Mouse (Mus musculus) midbrain, embryonic 16.5 days (tissue): ENCODE measurements around the gene Add1. TPM values are rescaled to one million over a fixed set of nuclear protein-coding genes. Genes with fewer than 3 reads are reported as not detected.
"Not testable (repeated sequence)": the region's sequence is repeated elsewhere in the genome, so short reads cannot be mapped to it uniquely, and the experiment has no call there.

ENCODE experiments used
- ATAC-seq: fragments of 200-750 bp; cut with Nextera tagmentation; 2 replicates; pipeline ENCODE4 v1.8.0; 2017; ENCODE audit warnings: moderate TSS enrichment
- H3K27ac ChIP-seq: fragments of 300-500 bp; sonication (generic); 2 replicates; pipeline ENCODE4 v1.5.1; 2014; ENCODE audit warnings: mild to moderate bottlenecking, low read length, mixed read lengths
- H3K27me3 ChIP-seq: fragments of 300-500 bp; sonication (generic); 2 replicates; pipeline ENCODE4 v1.6.1; 2014; ENCODE audit warnings: low read depth, low read length, mixed read lengths; ENCODE audit not compliant: control insufficient read depth, insufficient read depth
- H3K36me3 ChIP-seq: fragments of 300-500 bp; sonication (generic); 2 replicates; pipeline ENCODE4 v1.6.1; 2014; ENCODE audit warnings: mild to moderate bottlenecking, low read length, moderate library complexity, mixed read lengths; ENCODE audit not compliant: control insufficient read depth, insufficient read depth
- H3K4me1 ChIP-seq: fragments of 300-500 bp; sonication (generic); 2 replicates; pipeline ENCODE4 v1.6.1; 2014; ENCODE audit warnings: mild to moderate bottlenecking, low read length, mixed read lengths; ENCODE audit not compliant: control insufficient read depth, insufficient read depth
- H3K4me2 ChIP-seq: fragments of 300-500 bp; sonication (generic); 2 replicates; pipeline ENCODE4 v1.6.1; 2014; ENCODE audit warnings: mild to moderate bottlenecking, low read length, mixed read lengths
- H3K4me3 ChIP-seq: fragments of 300-500 bp; sonication (generic); 2 replicates; pipeline ENCODE4 v1.5.1; 2014; ENCODE audit warnings: low read depth, mild to moderate bottlenecking, low read length, moderate library complexity, mixed read lengths
- H3K9ac ChIP-seq: fragments of 300-500 bp; sonication (generic); 2 replicates; pipeline ENCODE4 v1.6.1; 2014; ENCODE audit warnings: low read depth, low read length, mixed read lengths
- H3K9me3 ChIP-seq: fragments of 300-500 bp; sonication (generic); replicated peaks from 2 replicates; pipeline ENCODE4 v1.6.1; 2014; ENCODE audit warnings: mild to moderate bottlenecking, low read length, mixed read lengths; ENCODE audit not compliant: control insufficient read depth, poor library complexity, severe bottlenecking
- WGBS: fragments of 180-500 bp; shearing (Covaris S2); extraction: QIAGEN DNeasy Blood & Tissue Kit; methylation state at CpG from one replicate; pipeline ENCODE4 v1.1.7; 2014; 5-methylcytosine and 5-hydroxymethylcytosine counted together
- polyA plus RNA-seq: library from polyadenylated mRNA; unstranded; fragments of >200 nt; fragmentation: Nextera tagmentation; extraction: Ambion mirVana; gene quantifications from 2 replicates; pipeline ENCODE4 v1.2.1, GENCODE M21; 2015

Add1 gene
- polyA plus RNA-seq, 1 experiment from 2014 or later: 203 TPM

DNA sequence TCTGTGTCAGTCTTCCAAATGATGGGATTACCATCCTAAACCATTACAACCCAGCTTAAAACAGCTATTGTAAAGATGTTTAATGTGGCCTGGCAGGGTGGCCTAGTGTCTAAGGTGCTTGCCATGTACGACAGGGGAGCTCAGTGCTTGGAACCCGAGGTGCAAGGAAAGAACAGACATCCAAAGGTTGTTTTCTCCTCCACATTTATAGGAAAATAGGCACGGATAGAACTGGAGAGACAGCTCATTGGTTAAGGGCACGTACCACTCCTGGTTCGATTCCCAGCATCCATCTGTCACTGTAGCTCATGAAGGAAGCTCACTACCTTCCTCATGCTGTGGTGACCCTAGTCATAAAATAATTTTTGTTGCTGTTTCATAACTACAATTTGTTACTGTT, 14.4 kb downstream of the Add1 start:
- ATAC-seq: no peak
- WGBS: 62% methylated on average over 5 of the region's 5 CpGs
- no peaks in the 10 kb centered on the region for H3K36me3 ChIP-seq

DNA sequence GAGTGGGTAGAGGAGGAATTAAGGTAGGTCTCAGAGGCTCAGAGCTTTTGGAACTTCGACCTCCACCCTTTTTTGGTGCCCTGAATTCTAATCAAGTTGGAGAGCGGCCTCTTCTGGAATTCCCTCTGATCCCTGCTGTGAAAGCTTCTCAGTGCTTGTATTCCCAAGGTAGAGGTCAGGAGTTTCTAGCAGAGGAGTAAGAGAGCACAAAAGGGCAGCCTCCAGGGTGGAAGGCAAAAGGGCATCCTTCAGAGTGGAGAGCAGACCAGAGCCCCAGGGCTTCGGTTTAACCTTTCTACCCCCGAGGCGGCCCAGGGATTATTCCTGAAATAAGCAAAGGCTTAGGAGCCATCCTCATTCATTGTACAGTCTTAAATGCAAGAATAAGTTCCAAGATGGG, 16.6 kb downstream of the Add1 start:
- no peak for ATAC-seq
- WGBS: 7% methylated on average over 5 of the region's 5 CpGs
- peaks cover 3% of the 10 kb centered on the region; the same call in 1 of the 2 replicates for H3K36me3 ChIP-seq
- H3K27ac ChIP-seq: no peak overlapping the region
- no peak overlapping the region for H3K4me2 ChIP-seq
- H3K9ac ChIP-seq: no peak overlapping the region
- H3K9me3 ChIP-seq: no peaks in the 10 kb centered on the region
- no peaks in the 10 kb centered on the region for H3K27me3 ChIP-seq
- H3K4me1 ChIP-seq: peaks cover 17% of the 10 kb centered on the region
- H3K4me3 ChIP-seq: no peak overlapping the region

More for the DNA sequence above, 14.4 kb downstream of the Add1 start:
- Histone ChIP-seq H3K9me3 (no peaks in the 10 kb centered on the region), H3K4me1 (peaks cover 17% of the 10 kb centered on the region), H3K27me3 (no peaks in the 10 kb centered on the region), H3K9ac (no peak overlapping the region), H3K4me3 (no peak overlapping the region), H3K4me2 (no peak overlapping the region), H3K27ac (no peak overlapping the region)

DNA sequence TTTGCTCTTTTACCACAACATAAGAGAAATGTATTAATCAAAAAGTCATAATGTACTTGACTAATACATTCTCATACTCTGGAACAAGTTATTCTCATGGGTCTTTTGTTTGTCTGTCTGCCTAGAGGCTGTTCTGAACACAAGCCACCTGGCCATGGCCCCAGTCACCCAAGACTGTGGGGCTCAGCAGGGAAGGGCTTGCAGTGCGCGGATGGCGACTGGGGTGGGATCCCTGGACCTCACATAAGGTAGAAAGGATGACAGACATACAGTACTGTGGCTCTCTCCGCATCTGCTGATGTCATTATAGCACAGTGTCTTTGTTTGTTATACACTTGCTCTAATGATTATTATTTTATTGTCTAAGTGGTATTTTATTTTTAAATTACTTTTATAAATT, 17.2 kb downstream of the Add1 start:
- Histone ChIP-seq H3K9me3 (no peaks in the 10 kb centered on the region), H3K4me1 (peaks cover 17% of the 10 kb centered on the region), H3K9ac (no peak overlapping the region), H3K27ac (no peak overlapping the region), H3K36me3 (peaks cover 3% of the 10 kb centered on the region; the same call in 1 of the 2 replicates), H3K4me3 (no peak overlapping the region), H3K4me2 (no peak overlapping the region), H3K27me3 (no peaks in the 10 kb centered on the region)
- ATAC-seq: no peak
- WGBS: 32% methylated on average over 4 of the region's 4 CpGs

DNA sequence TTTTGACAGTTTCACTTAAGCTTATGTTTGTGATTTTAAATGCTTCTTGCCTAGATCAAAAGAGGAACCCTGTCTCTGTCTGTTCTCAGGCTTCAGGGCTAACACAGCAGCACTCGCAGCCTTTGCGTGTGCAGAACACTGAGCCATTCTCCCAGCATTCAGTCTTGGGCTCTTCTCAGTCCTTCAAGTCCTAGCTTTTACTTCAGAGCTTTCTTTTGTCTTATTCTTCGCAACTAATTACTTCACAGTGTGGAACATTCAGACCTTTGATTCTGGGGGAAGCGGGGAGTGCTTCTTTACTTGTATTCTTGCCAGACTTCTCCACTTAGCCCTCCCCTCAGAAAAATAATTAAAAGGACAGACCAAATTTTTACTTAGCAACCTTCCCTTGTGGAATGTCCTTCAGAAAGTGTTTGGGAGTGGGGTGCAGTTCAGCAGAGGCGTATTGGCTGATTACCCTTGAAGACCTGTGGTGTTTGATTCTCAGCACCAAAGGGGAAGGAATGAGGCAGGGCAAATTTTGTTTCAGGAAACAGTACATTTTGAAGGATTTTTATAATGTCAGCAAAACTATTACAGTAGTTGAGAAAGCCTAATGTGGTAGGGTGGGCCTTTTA, 18.0 kb downstream of the Add1 start:
- Histone ChIP-seq H3K4me3 (no peak overlapping the region), H3K4me2 (no peak overlapping the region), H3K27me3 (no peaks in the 10 kb centered on the region), H3K4me1 (peaks cover 17% of the 10 kb centered on the region), H3K9ac (no peak overlapping the region), H3K27ac (no peak overlapping the region), H3K36me3 (peaks cover 3% of the 10 kb centered on the region; the same call in 1 of the 2 replicates), H3K9me3 (no peaks in the 10 kb centered on the region)
- ATAC-seq: no peak
- 16% methylated on average over 5 of the region's 5 CpGs for WGBS

DNA sequence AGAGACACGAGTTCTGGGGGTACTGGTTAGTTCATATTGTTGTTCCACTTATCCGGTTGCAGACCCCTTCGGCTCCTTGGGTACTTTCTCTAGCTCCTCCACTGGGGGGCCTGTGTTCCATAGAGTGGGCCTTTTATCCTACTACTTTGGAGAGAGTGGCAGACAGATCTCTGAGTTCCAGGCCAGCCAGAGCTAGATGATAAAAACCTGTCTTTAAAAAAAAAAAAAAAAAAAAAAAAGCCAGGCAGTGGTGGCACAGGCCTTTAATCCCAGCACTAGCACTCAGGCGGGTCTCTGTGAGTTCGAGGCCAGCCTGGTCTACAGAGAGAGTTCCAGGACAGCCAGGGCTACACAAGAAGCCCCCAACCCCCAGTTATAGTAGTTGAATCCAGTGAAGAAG, 18.8 kb downstream of the Add1 start:
- not testable (repeated sequence) for H3K9ac ChIP-seq, H3K4me2 ChIP-seq, H3K27ac ChIP-seq, ATAC-seq, H3K27me3 ChIP-seq, H3K36me3 ChIP-seq, H3K4me3 ChIP-seq, H3K9me3 ChIP-seq
- H3K4me1 ChIP-seq: peaks cover 13% of the 10 kb centered on the region
- 71% methylated on average over 5 of the region's 5 CpGs for WGBS

DNA sequence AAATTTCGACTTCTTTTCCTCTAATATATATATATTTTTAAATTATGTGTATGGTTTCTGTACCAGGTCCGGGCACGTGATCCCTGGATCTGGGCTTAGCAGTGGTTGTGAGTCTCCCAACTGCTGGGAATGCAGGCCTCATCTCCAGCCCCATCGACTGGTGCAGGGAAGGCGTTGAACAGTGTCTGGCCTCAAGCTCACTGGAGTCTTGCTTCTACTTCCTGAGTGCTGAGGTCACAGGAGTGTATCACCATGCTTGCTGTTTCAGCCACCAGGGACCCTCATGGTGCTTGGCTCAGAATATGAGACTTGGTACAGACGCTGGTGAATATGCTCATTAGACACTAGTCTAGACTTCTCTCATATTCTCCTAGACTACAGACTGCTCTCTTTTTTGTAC, 19.2 kb downstream of the Add1 start:
- Histone ChIP-seq H3K9me3 (no peaks in the 10 kb centered on the region), H3K27ac (no peak overlapping the region), H3K9ac (no peak overlapping the region), H3K36me3 (peaks cover 3% of the 10 kb centered on the region; the same call in 1 of the 2 replicates), H3K4me2 (no peak overlapping the region), H3K4me1 (peaks cover 10% of the 10 kb centered on the region), H3K4me3 (no peak overlapping the region), H3K27me3 (no peaks in the 10 kb centered on the region)
- no peak for ATAC-seq
- 92% methylated on average over 6 of the region's 6 CpGs for WGBS

DNA sequence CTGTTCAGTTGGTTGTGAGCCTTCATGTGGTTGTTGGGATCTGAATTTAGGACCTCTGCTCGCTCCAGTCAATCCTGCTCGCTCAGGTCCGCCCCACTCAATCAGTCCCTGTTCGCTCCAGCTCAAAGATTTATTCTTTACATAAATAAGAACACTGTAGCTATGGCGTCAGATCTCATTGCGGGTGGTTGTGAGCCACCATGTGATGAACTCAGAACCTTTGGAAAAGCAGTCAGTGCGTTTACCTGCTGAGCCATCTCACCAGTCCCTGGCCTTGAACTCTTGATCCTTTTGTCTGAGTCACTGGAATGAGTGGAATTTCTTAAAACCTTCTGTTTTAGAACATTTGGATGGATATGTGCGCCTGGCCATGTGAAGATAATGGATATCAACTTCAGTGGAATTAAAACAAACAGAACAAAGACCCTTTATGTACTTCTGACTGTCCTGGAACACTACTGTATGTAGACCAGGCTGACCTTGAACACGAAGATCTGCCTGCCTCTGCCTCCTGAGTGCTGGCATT, 19.8 kb downstream of the Add1 start:
- Histone ChIP-seq H3K9ac (no peak overlapping the region), H3K27me3 (no peaks in the 10 kb centered on the region), H3K9me3 (no peaks in the 10 kb centered on the region), H3K4me1 (peaks cover 10% of the 10 kb centered on the region), H3K27ac (no peak overlapping the region), H3K36me3 (peaks cover 3% of the 10 kb centered on the region; the same call in 1 of the 2 replicates), H3K4me2 (no peak overlapping the region), H3K4me3 (no peak overlapping the region)
- 95% methylated on average over 9 of the region's 9 CpGs for WGBS
- ATAC-seq: no peak

DNA sequence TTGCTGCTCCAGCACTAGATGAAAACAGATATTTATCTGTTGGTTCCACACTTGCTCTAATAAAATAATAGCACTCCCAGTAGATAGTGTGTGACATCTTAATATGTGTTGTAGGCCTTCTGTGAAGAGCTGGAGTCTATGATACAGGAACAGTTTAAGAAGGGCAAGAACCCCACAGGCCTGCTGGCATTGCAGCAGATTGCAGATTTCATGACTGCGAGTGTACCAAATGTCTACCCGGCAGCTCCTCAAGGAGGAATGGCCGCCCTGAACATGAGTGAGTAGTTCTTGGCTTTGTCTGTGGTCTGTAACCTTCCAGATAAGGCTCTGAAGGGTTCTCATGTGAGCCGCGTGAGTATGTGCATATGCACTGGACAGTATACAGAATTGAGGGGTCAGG, 31.1 kb downstream of the Add1 start:
- no peaks in the 10 kb centered on the region for H3K27me3 ChIP-seq
- H3K27ac ChIP-seq: no peak overlapping the region
- no peak overlapping the region for H3K4me2 ChIP-seq
- H3K9ac ChIP-seq: no peak overlapping the region
- H3K9me3 ChIP-seq: no peaks in the 10 kb centered on the region
- H3K4me1 ChIP-seq: no peaks in the 10 kb centered on the region
- peaks cover 15% of the 10 kb centered on the region for H3K36me3 ChIP-seq
- no peak for ATAC-seq
- H3K4me3 ChIP-seq: no peak overlapping the region
- over 99% methylated on average over 5 of the region's 5 CpGs for WGBS

DNA sequence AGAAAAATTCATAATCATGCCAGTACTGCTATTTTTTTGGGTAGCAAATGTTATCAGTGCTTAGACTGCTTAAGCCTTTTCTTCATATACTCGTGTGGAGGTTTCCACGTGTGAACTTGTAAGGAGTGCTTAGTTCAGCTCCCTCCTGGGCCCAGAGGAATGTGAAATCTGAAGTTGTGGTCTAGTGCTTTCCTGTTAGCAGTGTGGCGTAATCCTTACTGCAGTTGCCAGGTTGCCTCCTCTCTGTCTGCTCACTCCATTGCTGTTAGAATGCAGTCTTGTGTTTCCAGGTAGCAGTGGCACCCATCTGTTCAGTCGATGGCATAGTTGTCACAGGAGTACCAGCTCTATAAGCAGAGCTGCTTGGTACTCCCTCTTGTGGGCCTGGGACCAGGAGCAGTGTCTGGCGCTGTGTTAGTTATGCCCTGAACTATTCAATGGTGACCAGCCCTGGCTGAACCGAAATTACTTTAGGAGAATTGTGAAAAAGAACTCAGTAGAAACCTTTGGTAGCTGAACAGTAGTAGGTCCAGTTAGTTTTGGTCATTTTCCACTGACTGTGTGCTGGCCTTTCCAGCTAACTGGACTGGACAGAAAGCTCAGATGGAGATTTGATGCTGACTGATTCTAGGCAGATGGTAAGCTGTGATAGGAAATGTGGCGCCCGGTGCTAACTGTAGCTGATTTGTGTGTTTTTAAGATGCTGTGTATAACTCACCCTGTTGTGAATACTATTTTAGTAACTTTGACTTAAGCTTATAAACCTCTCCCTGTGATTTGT, 33.8 kb downstream of the Add1 start:
- peaks cover 28% of the 10 kb centered on the region for H3K36me3 ChIP-seq
- ATAC-seq: no peak
- no peaks in the 10 kb centered on the region for H3K27me3 ChIP-seq

More for the DNA sequence above, 33.8 kb downstream of the Add1 start:
- Histone ChIP-seq H3K9me3 (no peaks in the 10 kb centered on the region), H3K9ac (no peak overlapping the region), H3K4me3 (no peak overlapping the region), H3K4me1 (no peaks in the 10 kb centered on the region), H3K4me2 (no peak overlapping the region), H3K27ac (no peak overlapping the region)
- WGBS: 87% methylated on average over 8 of the region's 8 CpGs
